29 mouse cellular contexts compared by ENCODE assay signal in genomic region chr13:76808871-76809390, GRCm38 (mm10).
DNase-seq lines count a peak whose midpoint lies in the region; ATAC-seq and TF ChIP-seq lines count a peak whose summit lies in the region.
"Had no signal": no experiment of that assay in that cellular context is flagged by ENCODE, and none has a peak within 500 bp of the region (broad histone marks: within the 10 kb centered on the region; RNA-seq: fewer than 3 reads in every experiment).

No protein-coding gene starts in this region.

- TF ChIP-seq CTCF in brain, embryonic 14.5 days (IDR thresholded peaks at IDR 0.05; ENCODE audit: borderline replicate concordance, extremely low read depth, insufficient read depth, insufficient read length), result no peak

- no peak for DNase-seq in limb, embryonic 11.5 days (ENCODE audit: low spot score)
- DNase-seq in limb, embryonic 10.5 days (ENCODE audit: low spot score), result no peak
- peak; percentile 66 for DNase-seq in brain, embryonic 14.5 days (ENCODE audit: low read depth)
- DNase-seq in forebrain, embryonic 11.5 days (ENCODE audit: low spot score), result no peak
- no peak for DNase-seq in layer of hippocampus, postnatal 14 days (ENCODE audit: low spot score in 2 of 2)
- no peak for DNase-seq in yolk sac, embryonic 10.5 days (ENCODE audit: low spot score)
- DNase-seq: adrenal gland, adult 2 months; B cell, adult 2 months; cerebellum, adult 11 months; cerebellum, adult 9-11 months; embryo, embryonic 11 days; gastrocnemius, postnatal 10 days; heart, postnatal 10 days; layer of hippocampus, adult 9-11 months; liver, postnatal 0 days; lung, postnatal 4 days; thymus, adult 2 months; thymus, postnatal 36 days had no signal

- no peaks in the 10 kb centered on the region for H3K9me3 ChIP-seq in limb, embryonic 11.5 days (ENCODE audit: control insufficient read depth, low read length)
- H3K9me3 ChIP-seq in limb, embryonic 10.5 days (replicated peaks), result no peaks in the 10 kb centered on the region
- no peaks in the 10 kb centered on the region for H3K9me3 ChIP-seq in forebrain, embryonic 11.5 days (ENCODE audit: control insufficient read depth, low read length)
- H3K9me3 ChIP-seq in forebrain, embryonic 16.5 days (ENCODE audit: control insufficient read depth, low read length), result no peaks in the 10 kb centered on the region
- H3K9me3 ChIP-seq: embryonic facial prominence, embryonic 12.5 days; heart, embryonic 13.5 days; intestine, embryonic 15.5 days; liver, embryonic 12.5 days; megakaryocyte, embryonic 14.5 days; neural tube, embryonic 13.5 days had no signal

- 16% methylated on average over 1 of the region's 1 CpGs for WGBS in limb, embryonic 11.5 days
- 38% methylated on average over 1 of the region's 1 CpGs for WGBS in limb, embryonic 10.5 days
- 15% methylated on average over 1 of the region's 1 CpGs for WGBS in forebrain, embryonic 11.5 days
- 9% methylated on average over 1 of the region's 1 CpGs for WGBS in forebrain, embryonic 16.5 days

- no peak overlapping the region for H3K4me3 ChIP-seq in limb, embryonic 11.5 days (ENCODE audit: low read depth, low read length)
- H3K4me3 ChIP-seq in limb, embryonic 10.5 days, result no peak overlapping the region
- no peak overlapping the region for H3K4me3 ChIP-seq in forebrain, embryonic 11.5 days (ENCODE audit: low read depth, low read length)
- H3K4me3 ChIP-seq in forebrain, embryonic 16.5 days (replicated peaks; ENCODE audit: low read length), result no peak overlapping the region
- H3K4me3 ChIP-seq: embryonic facial prominence, embryonic 12.5 days; heart, embryonic 13.5 days; intestine, embryonic 15.5 days; left cerebral cortex, adult 2 months; liver, embryonic 12.5 days; megakaryocyte, embryonic 14.5 days; neural tube, embryonic 13.5 days had no signal

- 0 out of 2 replicates have a peak, but pooled peaks have one; percentile 21 for ATAC-seq in limb, embryonic 11.5 days (ENCODE audit: insufficient number of reproducible peaks, low FRiP score, low TSS enrichment, low read depth)
- ATAC-seq in forebrain, embryonic 11.5 days (replicated peaks; ENCODE audit: low FRiP score), result peak; percentile 70
- ATAC-seq in forebrain, embryonic 16.5 days, result peak; percentile 54; the same call in 1 of the 2 replicates
- ATAC-seq: activated CD4-positive, CD25-positive, alpha-beta regulatory T cell, adult 4 months; hindbrain, postnatal 0 days; intestine, embryonic 15.5 days; liver, embryonic 12.5 days; liver, postnatal 0 days had no signal

- no peaks in the 10 kb centered on the region for H3K4me1 ChIP-seq in limb, embryonic 11.5 days (ENCODE audit: control insufficient read depth, insufficient read depth, low read length)
- H3K4me1 ChIP-seq in limb, embryonic 10.5 days, result peaks cover 23% of the 10 kb centered on the region
- peaks cover 6% of the 10 kb centered on the region; the same call in 1 of the 2 replicates for H3K4me1 ChIP-seq in forebrain, embryonic 11.5 days (replicated peaks; ENCODE audit: control insufficient read depth, insufficient read depth, low read length)
- H3K4me1 ChIP-seq in forebrain, embryonic 16.5 days (replicated peaks; ENCODE audit: control insufficient read depth, insufficient read depth, low read length), result peaks cover 5% of the 10 kb centered on the region
- H3K4me1 ChIP-seq: intestine, embryonic 15.5 days; liver, embryonic 12.5 days; megakaryocyte, embryonic 14.5 days had no signal

- H3K36me3 ChIP-seq in limb, embryonic 11.5 days (ENCODE audit: control insufficient read depth, insufficient read depth, low read length), result no peaks in the 10 kb centered on the region
- no peaks in the 10 kb centered on the region for H3K36me3 ChIP-seq in limb, embryonic 10.5 days
- H3K36me3 ChIP-seq in forebrain, embryonic 11.5 days (ENCODE audit: control insufficient read depth, insufficient read depth, low read length), result no peaks in the 10 kb centered on the region
- no peaks in the 10 kb centered on the region for H3K36me3 ChIP-seq in forebrain, embryonic 16.5 days (ENCODE audit: control insufficient read depth, insufficient read depth)
- H3K36me3 ChIP-seq: embryonic facial prominence, embryonic 12.5 days; heart, embryonic 13.5 days; intestine, embryonic 15.5 days; liver, embryonic 12.5 days; neural tube, embryonic 13.5 days had no signal

- no peak overlapping the region for H3K27ac ChIP-seq in limb, embryonic 11.5 days (replicated peaks; ENCODE audit: low read depth, low read length)
- no peak overlapping the region for H3K27ac ChIP-seq in limb, embryonic 10.5 days
- H3K27ac ChIP-seq in forebrain, embryonic 11.5 days (ENCODE audit: low read depth, low read length), result no peak overlapping the region
- no peak overlapping the region for H3K27ac ChIP-seq in forebrain, embryonic 16.5 days (ENCODE audit: low read length)
- H3K27ac ChIP-seq: embryonic facial prominence, embryonic 12.5 days; heart, embryonic 13.5 days; hindbrain, postnatal 0 days; intestine, embryonic 15.5 days; kidney, postnatal 0 days; left cerebral cortex, adult 2 months; liver, embryonic 12.5 days; neural tube, embryonic 13.5 days had no signal

- no peaks in the 10 kb centered on the region for H3K27me3 ChIP-seq in limb, embryonic 11.5 days (ENCODE audit: control insufficient read depth, insufficient read depth, low read length)
- H3K27me3 ChIP-seq in limb, embryonic 10.5 days (ENCODE audit: low read depth, poor library complexity, severe bottlenecking), result no peaks in the 10 kb centered on the region
- peaks cover 2% of the 10 kb centered on the region; the same call in 1 of the 2 replicates for H3K27me3 ChIP-seq in forebrain, embryonic 11.5 days (ENCODE audit: control insufficient read depth, insufficient read depth, low read length)
- no peaks in the 10 kb centered on the region for H3K27me3 ChIP-seq in forebrain, embryonic 16.5 days (replicated peaks; ENCODE audit: control insufficient read depth, insufficient read depth, low read length)
- H3K27me3 ChIP-seq: embryonic facial prominence, embryonic 12.5 days; heart, embryonic 13.5 days; intestine, embryonic 15.5 days; liver, embryonic 12.5 days; megakaryocyte, embryonic 14.5 days; neural tube, embryonic 13.5 days had no signal

- no peak for TF ChIP-seq POLR2A in brain, embryonic 14.5 days (IDR thresholded peaks at IDR 0.05; ENCODE audit: borderline replicate concordance, extremely low read depth, insufficient read depth, insufficient read length, poor library complexity, severe bottlenecking)

- H3K9ac ChIP-seq in limb, embryonic 11.5 days (ENCODE audit: low read length), result no peak overlapping the region
- H3K9ac ChIP-seq in forebrain, embryonic 11.5 days (ENCODE audit: low read length), result no peak overlapping the region
- H3K9ac ChIP-seq in forebrain, embryonic 16.5 days (replicated peaks; ENCODE audit: low read depth, low read length), result no peak overlapping the region
- H3K9ac ChIP-seq: embryonic facial prominence, embryonic 12.5 days; heart, embryonic 13.5 days; intestine, embryonic 15.5 days; liver, embryonic 12.5 days; liver, postnatal 0 days; neural tube, embryonic 13.5 days had no signal

- H3K4me2 ChIP-seq in limb, embryonic 11.5 days (ENCODE audit: low read depth, severe bottlenecking), result no peak overlapping the region
- H3K4me2 ChIP-seq in forebrain, embryonic 11.5 days (ENCODE audit: low read depth, low read length, severe bottlenecking), result no peak overlapping the region
- no peak overlapping the region for H3K4me2 ChIP-seq in forebrain, embryonic 16.5 days (ENCODE audit: low read length)
- H3K4me2 ChIP-seq: embryonic facial prominence, embryonic 12.5 days; heart, embryonic 13.5 days; intestine, embryonic 15.5 days; liver, embryonic 12.5 days; neural tube, embryonic 13.5 days had no signal
